Mouse (Mus musculus) erythroblast, embryonic 14.5 days (primary cell): ENCODE measurements around the gene Atp6v0a2. TPM values are rescaled to one million over a fixed set of nuclear protein-coding genes. Genes with fewer than 3 reads are reported as not detected.
"Not testable (repeated sequence)": the region's sequence is repeated elsewhere in the genome, so short reads cannot be mapped to it uniquely, and the experiment has no call there.

ENCODE experiments used
- H3K27me3 ChIP-seq: 2 replicates; pipeline ENCODE4 v1.6.1; 2012; ENCODE audit warnings: inconsistent platforms; ENCODE audit not compliant: control insufficient read depth
- H3K36me3 ChIP-seq: 2 replicates; pipeline ENCODE4 v1.6.1; 2012; ENCODE audit warnings: mild to moderate bottlenecking, inconsistent platforms; ENCODE audit not compliant: control insufficient read depth
- H3K4me1 ChIP-seq: 2 replicates; pipeline ENCODE4 v1.6.1; 2012; ENCODE audit warnings: inconsistent platforms; ENCODE audit not compliant: control insufficient read depth
- H3K4me3 ChIP-seq: replicated peaks from 2 replicates; pipeline ENCODE3; 2012; ENCODE audit warnings: moderate library complexity, mild to moderate bottlenecking, inconsistent platforms
- H3K9me3 ChIP-seq: 2 replicates; pipeline ENCODE4 v1.6.1; 2012; ENCODE audit warnings: low read length, inconsistent platforms, mixed read lengths; ENCODE audit not compliant: control insufficient read depth
- GATA1 ChIP-seq: IDR thresholded peaks from 2 replicates; pipeline ENCODE4 v1.6.1; 2012; ENCODE audit warnings: low read length, inconsistent platforms, mixed read lengths
- TAL1 ChIP-seq: IDR thresholded peaks from 3 replicates; pipeline ENCODE4 v1.6.1; 2012; ENCODE audit warnings: low read length, inconsistent platforms, mixed read lengths
- polyA plus RNA-seq: library from polyadenylated mRNA; stranded (reverse); fragments of >175 nt; gene quantifications from 2 replicates; pipeline ENCODE4 v1.2.3, GENCODE M21; 2012

The Atp6v0a2 gene
- polyA plus RNA-seq, 1 experiment = 0.63 TPM

DNA sequence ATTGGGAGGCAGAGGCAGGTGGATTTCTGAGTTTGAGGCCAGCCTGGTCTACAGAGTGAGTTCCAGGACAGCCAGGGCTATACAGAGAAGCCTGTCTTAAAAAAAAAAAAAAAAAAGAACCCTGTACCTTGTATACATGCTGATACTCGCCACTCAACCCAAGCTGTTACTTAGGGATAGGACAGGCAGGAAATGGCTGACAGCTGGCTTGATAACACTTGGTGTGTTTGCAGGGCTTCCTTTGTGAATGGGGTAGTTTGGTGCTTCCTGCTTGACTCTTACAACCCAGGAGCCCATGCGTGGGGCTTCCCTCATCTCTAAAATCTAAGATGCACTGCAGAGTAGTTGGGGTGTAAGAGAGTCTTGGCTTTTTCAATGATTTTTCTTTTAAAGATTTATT is 5.0 kb downstream of the Atp6v0a2 start:
- Histone ChIP-seq H3K9me3 (no peaks in the 10 kb centered on the region), H3K4me1 (peaks cover 16% of the 10 kb centered on the region), H3K4me3 (no peak overlapping the region), H3K36me3 (peaks cover 40% of the 10 kb centered on the region), H3K27me3 (no peaks in the 10 kb centered on the region)
- TF ChIP-seq TAL1 = no peak
- no peak for TF ChIP-seq GATA1

DNA sequence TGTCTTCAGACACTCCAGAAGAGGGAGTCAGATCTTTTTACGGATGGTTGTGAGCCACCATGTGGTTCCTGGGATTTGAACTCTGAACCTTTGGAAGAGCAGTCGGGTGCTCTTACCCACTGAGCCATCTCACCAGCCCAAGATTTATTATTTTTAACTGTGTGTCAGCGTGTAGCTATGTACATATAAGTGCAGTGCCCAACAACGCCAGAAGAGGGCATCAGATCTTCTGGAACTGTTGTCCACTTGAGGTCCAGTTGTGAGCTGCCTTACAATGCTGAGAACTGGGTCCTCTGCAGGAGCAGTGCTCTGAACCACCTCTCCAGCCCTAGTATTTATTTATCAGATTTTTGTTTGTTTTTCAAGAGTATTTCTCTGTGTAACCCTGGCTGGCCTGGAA is 6.7 kb downstream of the Atp6v0a2 start:
- peaks cover 57% of the 10 kb centered on the region for H3K36me3 ChIP-seq
- not testable (repeated sequence) for H3K9me3 ChIP-seq, H3K4me1 ChIP-seq, H3K27me3 ChIP-seq, H3K4me3 ChIP-seq

DNA sequence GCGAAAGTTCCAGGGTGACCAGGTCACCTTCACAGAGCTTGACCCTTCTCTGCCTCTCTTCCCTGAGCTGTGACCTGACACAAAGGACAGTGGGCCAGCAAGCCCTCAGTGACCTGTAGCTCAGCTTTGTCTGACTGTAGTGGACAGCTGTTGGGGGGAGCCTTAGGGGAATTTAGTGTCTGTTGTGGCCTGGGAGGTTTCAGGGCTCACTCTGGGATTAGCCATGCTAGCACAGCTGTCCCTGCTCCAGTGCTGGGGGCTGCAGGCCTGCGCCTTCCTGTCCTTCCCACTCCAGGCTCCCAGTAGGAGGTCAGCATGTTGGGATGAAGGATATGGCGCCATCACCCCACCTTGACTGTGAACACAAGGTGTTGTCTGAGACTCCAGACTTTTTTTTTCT is 7.8 kb downstream of the Atp6v0a2 start:
- Histone ChIP-seq H3K9me3 (no peaks in the 10 kb centered on the region), H3K4me3 (no peak overlapping the region), H3K36me3 (peaks cover 65% of the 10 kb centered on the region), H3K27me3 (no peaks in the 10 kb centered on the region), H3K4me1 (peaks cover 2% of the 10 kb centered on the region; the same call in 1 of the 2 replicates)
- TF ChIP-seq TAL1 (no peak), GATA1 (no peak)

DNA sequence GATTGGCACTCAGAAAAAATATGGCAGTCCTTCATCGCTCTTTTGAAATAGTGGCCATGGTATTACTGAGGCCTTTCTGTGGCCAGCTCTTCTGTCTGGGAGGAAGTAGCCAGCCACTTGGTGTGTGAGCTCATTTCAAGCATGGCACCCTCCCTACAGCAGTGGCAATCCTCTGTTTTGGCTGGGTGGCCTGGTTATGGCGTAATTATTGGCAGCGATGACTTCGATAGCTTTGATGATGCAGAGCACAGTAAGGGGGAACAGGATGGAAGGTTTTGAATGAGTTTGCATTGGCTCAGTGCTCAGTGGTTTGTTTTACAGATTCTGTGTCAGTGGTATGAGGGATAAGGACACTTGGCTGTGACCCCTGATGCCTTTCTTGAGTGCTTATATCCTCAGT is 8.3 kb downstream of the Atp6v0a2 start:
- no peaks in the 10 kb centered on the region for H3K27me3 ChIP-seq
- no peak overlapping the region for H3K4me3 ChIP-seq
- H3K36me3 ChIP-seq = peaks cover 71% of the 10 kb centered on the region
- no peaks in the 10 kb centered on the region for H3K9me3 ChIP-seq
- TF ChIP-seq GATA1 (no peak), TAL1 (no peak)
- H3K4me1 ChIP-seq = peaks cover under 1% of the 10 kb centered on the region; the same call in 1 of the 2 replicates

DNA sequence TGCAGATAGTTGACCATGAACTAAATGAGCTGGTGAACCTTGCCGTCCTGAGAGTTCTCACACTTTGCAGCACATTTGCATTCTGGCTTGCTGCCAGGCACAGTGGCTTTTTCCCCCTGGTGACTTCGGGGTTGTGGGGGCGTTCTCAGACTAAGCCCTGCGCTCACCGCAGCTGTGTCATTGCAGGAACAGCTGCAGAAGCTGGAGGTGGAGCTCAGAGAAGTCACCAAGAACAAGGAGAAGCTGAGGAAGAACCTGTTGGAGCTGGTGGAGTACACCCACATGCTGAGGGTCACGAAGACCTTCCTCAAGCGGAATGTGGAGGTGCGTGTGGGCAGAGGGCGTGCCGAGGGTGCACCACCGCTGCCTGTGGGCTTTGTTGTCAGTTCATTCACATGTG is 8.9 kb downstream of the Atp6v0a2 start:
- no peaks in the 10 kb centered on the region for H3K27me3 ChIP-seq
- TF ChIP-seq GATA1 (no peak), TAL1 (no peak)
- H3K4me1 ChIP-seq = no peaks in the 10 kb centered on the region
- peaks cover 77% of the 10 kb centered on the region for H3K36me3 ChIP-seq
- no peaks in the 10 kb centered on the region for H3K9me3 ChIP-seq
- no peak overlapping the region for H3K4me3 ChIP-seq

DNA sequence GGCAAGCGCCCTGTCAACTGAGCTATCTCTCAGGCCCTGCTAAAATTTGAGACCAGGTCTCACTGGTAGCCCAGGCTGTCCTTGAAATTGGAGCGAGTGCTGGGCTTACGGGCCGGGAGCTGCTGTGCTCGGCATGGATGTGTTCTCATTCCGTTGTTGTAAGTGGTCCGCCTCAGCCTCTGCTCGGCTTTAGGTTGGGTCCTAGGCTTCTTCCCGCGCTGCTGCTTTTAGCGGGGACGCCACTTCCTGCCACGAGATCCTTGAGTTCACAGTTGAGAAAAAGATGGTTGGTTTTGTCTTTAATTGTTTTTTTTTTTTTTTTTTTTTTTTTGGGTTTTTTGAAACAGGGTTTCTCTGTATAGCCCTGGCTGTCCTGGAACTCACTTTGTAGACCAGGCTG is 9.5 kb downstream of the Atp6v0a2 start:
- Histone ChIP-seq H3K27me3 (no peaks in the 10 kb centered on the region), H3K36me3 (peaks cover 82% of the 10 kb centered on the region), H3K4me3 (no peak overlapping the region), H3K9me3 (no peaks in the 10 kb centered on the region), H3K4me1 (no peaks in the 10 kb centered on the region)
- TF ChIP-seq GATA1 (no peak), TAL1 (no peak)

DNA sequence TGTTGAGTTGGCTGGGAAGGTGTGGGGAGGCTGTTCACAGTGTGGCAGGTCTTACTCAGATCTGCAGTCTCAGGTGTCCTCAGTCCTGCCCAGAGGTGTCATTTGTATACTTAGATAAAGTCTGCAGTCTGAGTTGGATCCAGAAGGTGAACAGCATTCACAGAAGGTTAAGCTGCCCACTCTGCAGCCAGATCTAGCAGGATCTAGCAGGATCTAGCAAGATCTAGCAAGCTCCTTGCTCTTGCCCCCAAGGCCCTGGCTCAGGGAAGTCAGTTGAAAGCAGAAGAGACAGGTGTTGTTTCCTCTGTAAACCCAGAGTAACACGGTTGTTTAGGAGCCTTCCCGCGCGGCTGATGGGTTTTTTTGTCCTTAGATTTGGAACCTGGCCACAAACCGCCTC is 85.4 kb downstream of the Atp6v0a2 start:
- Histone ChIP-seq H3K9me3 (peaks cover 3% of the 10 kb centered on the region), H3K4me3 (no peak overlapping the region), H3K27me3 (no peaks in the 10 kb centered on the region), H3K4me1 (no peaks in the 10 kb centered on the region), H3K36me3 (peaks cover 69% of the 10 kb centered on the region)
- no peak for TF ChIP-seq GATA1
- no peak for TF ChIP-seq TAL1

DNA sequence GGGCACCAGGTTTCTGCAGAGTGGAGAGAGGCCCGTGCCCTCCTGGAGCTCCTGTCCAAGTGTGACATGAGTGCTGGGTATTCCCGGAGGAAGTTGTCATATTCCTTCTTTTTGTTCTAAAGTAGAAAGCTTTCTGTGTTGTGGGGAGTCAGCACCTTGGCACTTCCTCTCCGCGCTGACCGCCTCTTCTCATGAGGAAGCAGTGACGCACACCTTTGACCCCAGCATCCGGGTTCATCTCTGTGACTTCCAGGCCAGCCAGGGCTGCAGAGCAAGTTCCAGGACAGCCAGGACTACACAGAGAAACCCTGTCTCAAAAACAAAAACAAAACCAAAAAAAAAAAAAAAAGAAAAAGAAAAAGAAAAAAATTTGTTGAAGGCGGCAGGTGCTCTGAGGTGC is 86.8 kb downstream of the Atp6v0a2 start:
- no peaks in the 10 kb centered on the region for H3K27me3 ChIP-seq
- no peak for TF ChIP-seq GATA1
- TF ChIP-seq TAL1 = no peak
- H3K9me3 ChIP-seq = peaks cover 3% of the 10 kb centered on the region
- H3K4me1 ChIP-seq = no peaks in the 10 kb centered on the region
- no peak overlapping the region for H3K4me3 ChIP-seq
- peaks cover 83% of the 10 kb centered on the region for H3K36me3 ChIP-seq

DNA sequence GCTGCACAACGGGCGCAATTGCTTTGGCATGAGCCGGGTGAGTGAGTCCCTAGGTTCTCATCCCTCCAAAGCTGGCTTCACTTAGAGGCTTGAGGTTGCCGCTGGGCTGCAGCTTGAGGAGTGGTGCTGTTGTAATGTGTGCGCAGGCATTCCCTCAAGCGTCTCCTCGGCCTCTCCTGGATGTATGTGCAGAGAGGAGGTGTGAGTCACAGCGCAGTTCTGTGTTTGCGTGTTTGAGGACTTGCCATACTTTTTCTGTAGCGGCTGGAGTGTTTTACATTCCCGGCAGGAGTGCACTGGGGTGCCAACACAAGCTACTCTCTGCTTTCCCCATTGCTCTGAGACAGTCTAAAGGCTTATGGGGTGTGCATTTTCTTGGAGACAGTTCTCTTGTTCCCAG is 89.6 kb downstream of the Atp6v0a2 start:
- Histone ChIP-seq H3K4me1 (no peaks in the 10 kb centered on the region), H3K36me3 (peaks cover 79% of the 10 kb centered on the region), H3K9me3 (no peaks in the 10 kb centered on the region), H3K27me3 (no peaks in the 10 kb centered on the region), H3K4me3 (no peak overlapping the region)
- TF ChIP-seq TAL1 (no peak), GATA1 (no peak)

DNA sequence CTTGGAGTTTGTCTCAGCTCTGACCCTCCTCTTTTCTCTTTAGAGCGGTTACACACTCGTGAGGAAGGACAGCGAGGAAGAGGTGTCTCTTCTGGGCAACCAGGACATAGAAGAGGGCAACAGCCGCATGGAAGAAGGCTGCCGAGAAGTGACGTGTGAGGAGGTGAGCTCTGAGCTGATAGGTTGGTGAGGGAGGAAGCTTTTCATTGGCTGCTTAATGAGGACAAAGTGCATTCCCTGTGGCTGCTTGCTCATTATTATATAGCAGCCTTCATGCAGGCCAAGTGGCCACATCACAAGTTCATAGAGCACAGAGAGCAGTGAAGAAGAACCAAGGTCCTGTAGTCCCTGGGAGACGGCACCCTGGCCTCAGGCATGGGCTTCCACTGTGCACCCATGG is 90.0 kb downstream of the Atp6v0a2 start:
- no peaks in the 10 kb centered on the region for H3K27me3 ChIP-seq
- no peak overlapping the region for H3K4me3 ChIP-seq
- TF ChIP-seq TAL1 (no peak), GATA1 (no peak)
- no peaks in the 10 kb centered on the region for H3K9me3 ChIP-seq
- no peaks in the 10 kb centered on the region for H3K4me1 ChIP-seq
- peaks cover 78% of the 10 kb centered on the region for H3K36me3 ChIP-seq
